Mouse (Mus musculus) adrenal gland, postnatal 4 days (tissue): Measurements from ENCODE around the gene Card10. TPM values are rescaled to one million over a fixed set of nuclear protein-coding genes. Genes with fewer than 3 reads are reported as not detected.

ENCODE experiments used
- DNase-seq, 2 experiments: peaks; one replicate each; pipeline ENCODE4 v3.0.0; 2021 to 2022; ENCODE audit warnings: low spot score in 2 of 2, mixed read lengths in 2 of 2
- total RNA-seq, 2 experiments: library from RNA; stranded (reverse); gene quantifications; 2 replicates each; pipeline ENCODE4 v1.2.3; 2021

Gene Card10
- total RNA-seq, 2 experiments from 2014 or later: 11.8 to 14.5 TPM

- DNase-seq: no peak
Measured at GRCm38 (mm10) chr15:78740662-78741061, 62.2 kb downstream of the Card10 start.

GRCm38 (mm10) chr15:78737146-78737545 lies 65.7 kb downstream of the Card10 start:
- DNase-seq: no peak

DNA sequence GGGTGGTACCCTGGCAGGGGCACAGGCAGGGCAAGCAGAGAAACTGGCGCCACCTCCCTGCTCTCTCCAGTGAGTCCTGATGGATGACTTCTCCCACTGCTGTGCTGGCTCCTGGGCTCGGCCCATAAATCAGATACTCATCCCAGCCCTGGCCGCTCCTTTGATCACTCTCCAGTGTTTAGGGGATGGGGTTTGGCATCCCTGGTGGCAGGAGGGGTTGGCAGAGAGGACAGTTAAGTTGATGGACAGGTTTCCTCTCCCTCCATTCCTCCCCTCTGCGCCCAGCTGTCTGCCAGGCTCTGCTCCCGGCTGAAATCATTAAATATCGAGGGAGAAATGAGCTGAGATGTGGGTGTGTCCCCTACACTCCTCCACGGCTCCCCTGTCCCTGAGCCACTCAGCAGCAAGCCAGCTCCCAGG lies 66.2 kb downstream of the Card10 start:
- DNase-seq: no peak

DNA sequence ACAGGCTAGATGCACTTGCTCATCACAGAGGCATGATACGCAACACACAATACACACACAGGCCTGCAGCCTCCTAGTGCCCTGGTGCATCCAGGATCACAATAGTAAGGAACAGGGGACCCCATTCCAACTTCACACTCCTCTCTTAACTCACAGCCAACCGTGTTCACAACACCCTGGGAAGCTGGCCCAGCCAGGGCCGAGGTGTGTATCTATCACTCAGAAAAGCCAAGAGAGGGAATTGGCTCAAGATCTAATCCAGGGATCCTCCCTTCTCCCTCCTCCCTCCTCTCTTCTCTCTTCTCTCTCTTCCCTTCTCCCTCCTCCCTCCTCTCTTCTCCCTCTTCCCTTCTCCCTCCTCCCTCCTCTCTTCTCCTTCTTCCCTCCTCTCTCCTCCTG lies 66.7 kb downstream of the Card10 start:
- DNase-seq: no peak

DNA sequence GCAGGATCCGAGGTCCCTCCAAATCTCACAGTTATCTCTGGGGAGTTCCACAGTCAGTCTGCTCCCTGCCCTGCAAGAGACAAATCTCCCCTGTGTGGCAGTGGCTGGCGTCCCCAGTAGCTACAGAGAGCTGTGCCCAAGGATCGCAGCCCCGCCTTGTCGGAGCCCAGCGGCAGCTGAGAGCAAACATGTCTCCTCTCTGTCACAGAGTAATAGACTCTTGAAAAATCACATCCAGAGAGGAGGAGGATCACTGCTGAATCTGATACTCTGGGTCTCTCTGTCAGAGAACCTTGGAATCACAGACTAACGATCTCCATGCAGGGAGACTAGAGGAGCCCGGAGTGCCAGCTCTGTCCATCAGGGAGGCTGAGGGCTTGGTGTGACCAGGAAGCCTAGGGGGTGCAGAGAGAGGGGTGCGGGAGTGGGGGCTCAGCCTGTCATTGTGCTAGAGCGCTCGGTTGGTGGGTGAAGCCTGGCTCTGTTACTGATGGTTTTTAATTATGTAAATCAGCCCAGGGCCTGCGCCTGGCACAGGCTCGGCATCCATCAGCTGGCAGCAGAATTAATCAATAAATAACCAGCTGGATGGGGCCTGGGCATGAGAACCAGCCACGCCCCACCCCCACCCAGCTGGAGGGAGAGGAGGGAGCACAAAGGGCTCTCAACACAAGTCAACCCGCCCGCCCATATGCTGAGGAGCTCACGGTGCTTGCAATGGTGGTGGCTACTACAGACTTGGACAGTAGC lies 67.2 kb downstream of the Card10 start:
- DNase-seq: no peak

- DNase-seq: no peak
Measured at GRCm38 (mm10) chr15:78731830-78732229, 71.0 kb downstream of the Card10 start.

DNA sequence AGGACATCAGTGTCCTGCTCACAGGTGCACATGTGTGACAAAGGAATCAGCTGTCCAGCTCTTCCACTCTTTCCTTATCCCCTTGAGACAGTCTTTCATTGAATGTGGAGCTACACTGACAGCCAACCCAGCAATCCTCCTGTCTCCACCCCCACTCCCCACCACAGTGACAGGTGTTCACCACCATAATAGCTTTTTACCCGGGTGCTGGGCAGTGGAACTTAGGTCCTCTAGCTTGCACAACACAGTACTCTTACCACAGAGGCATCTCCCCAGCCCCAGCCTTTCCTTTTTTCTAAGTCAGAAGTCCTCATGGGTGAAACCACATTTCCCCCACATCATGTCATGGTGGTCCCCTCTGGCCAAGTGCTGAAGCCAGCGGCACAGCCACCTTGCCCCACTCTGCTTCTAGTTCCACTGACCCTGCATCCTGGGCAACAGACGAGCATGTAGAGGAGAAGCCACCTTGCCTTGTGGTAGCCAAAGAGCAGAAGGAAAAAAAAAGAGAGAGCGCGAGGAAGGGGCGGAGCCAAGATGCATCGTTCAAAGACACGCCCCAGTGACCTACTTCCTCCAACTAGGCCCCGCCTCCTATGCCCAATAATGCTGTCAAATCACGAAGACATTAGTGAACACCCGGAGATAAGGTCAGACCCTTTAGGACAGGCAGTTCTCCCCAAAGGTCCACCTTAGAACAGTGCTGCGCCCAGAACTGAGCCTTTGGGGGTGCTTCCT lies 72.4 kb downstream of the Card10 start:
- DNase-seq: no peak

DNA sequence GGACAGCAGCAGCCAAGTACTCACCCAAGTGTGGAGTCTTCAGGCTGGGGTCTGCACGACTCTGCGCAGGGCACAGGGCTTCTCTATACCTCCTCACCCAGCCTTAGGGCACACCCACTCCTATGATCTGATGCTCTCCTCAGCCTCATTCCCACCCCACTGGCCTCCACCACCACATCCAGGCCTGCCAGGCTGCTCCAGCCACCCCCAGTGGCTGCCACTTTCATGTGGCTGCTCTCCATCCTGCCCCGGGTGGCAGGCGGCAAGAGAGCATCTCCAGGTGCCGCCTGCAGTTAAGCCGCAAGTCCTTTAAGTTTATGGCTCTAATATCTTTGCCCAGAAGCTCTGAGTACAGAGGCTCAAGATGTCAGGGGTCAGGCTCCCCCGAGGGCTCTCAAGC lies 76.1 kb downstream of the Card10 start:
- DNase-seq: no peak

Other genes with a start within 250 kb of the Card10 start
- gene Rac2, start 230.3 kb downstream of the Card10 start, total RNA-seq: 10 to 100 TPM in 1 of 2 experiments, 1 to 10 TPM in 1; 9.4 to 10.4 TPM
- gene Cyth4, start 206.0 kb downstream of the Card10 start, total RNA-seq: 1 to 10 TPM; 8.2 to 9.5 TPM
- gene Elfn2, start 84.3 kb downstream of the Card10 start, total RNA-seq: 1 to 10 TPM; 3.9 to 4.2 TPM
- gene Mfng, start 29.6 kb downstream of the Card10 start, total RNA-seq: 10 to 100 TPM; 18.3 to 20.0 TPM
- gene Cdc42ep1, start 39.6 kb upstream of the Card10 start, total RNA-seq: 10 to 100 TPM; 56.7 to 59.1 TPM
- 1 to 10 TPM; 2.6 to 2.9 TPM for gene Lgals2, start 52.5 kb upstream of the Card10 start, total RNA-seq
- gene Gga1, start 74.1 kb upstream of the Card10 start, total RNA-seq: 10 to 100 TPM; 58.8 to 65.5 TPM
- gene Gm49510, start 96.6 kb upstream of the Card10 start, total RNA-seq: not detected
- gene Sh3bp1, start 96.7 kb upstream of the Card10 start, total RNA-seq: 10 to 100 TPM; 25.3 to 26.0 TPM
- gene Pdxp, start 110.9 kb upstream of the Card10 start, total RNA-seq: 1 to 10 TPM; 9.8 to 9.9 TPM
- 100 to 1,000 TPM; 382 to 438 TPM for gene Lgals1, start 123.7 kb upstream of the Card10 start, total RNA-seq
- 10 to 100 TPM; 40.0 to 47.3 TPM for gene Nol12, start 131.9 kb upstream of the Card10 start, total RNA-seq
- 100 to 1,000 TPM in 1 of 2 experiments, 10 to 100 TPM in 1; 96.9 to 112 TPM for gene Triobp, start 144.7 kb upstream of the Card10 start, total RNA-seq
- gene H1f0, start 225.4 kb upstream of the Card10 start, total RNA-seq: 100 to 1,000 TPM; 361 to 374 TPM
- 1 to 10 TPM in 1 of 2 experiments, under 1 TPM in 1; 0.65 to 1.1 TPM for gene Galr3, start 238.8 kb upstream of the Card10 start, total RNA-seq